Mouse (Mus musculus): ENCODE measurements around the gene Fgfr2. TPM values are rescaled to one million over a fixed set of nuclear protein-coding genes. Genes with fewer than 3 reads are reported as not detected.

Gene Fgfr2
- total RNA-seq, 2 experiments from 2014 or later = 2.1 to 3.9 TPM

DNA sequence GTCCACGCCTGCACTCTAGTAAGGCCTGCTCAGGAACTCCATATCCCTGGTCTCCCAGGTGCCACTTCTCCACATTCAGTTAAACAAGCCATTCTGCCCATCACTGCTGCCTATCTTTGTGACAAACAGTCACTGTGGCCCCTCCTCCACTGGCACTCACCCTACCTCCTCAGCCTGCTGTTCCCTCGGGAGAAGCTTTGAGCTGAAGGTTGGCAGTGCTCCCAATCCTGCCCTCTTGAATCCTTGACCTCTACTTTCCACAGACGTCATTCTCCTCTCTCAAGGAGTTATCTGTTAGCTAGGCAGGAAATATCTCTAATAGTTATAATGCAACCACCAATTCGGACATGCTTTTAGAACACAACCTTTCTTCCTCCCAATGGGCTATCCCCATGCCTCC, 3008.7 kb downstream of the Fgfr2 start:
- peak in 1 of 2 experiments; percentile 22 for DNase-seq
- intact Hi-C loops (cut with DNase I) = no loop called here

Small RNA genes lying within 50 kb of the gene (microRNA-seq; reads per million reads assigned to microRNA genes)
- 0.27 to 0.48 reads per million in 2 experiments for gene Mir7061

Other genes with a start within 250 kb of the Fgfr2 start
- gene Zranb1, start 192.2 kb downstream of the Fgfr2 start, total RNA-seq (2021) = 10 to 100 TPM; 31.0 to 31.5 TPM
- 10 to 100 TPM; 35.8 to 35.9 TPM for gene Ctbp2, start 1.0 kb upstream of the Fgfr2 start, total RNA-seq (2021)

All from heart, postnatal 14 days (tissue).